Mouse (Mus musculus): ENCODE data around the gene Sema4f.

GRCm38 (mm10) chr6:82862042-82862441 is 77.5 kb downstream of the Sema4f start:
- TF ChIP-seq CTCF (IDR thresholded peaks at IDR 0.05; ENCODE audit: insufficient read depth, low read depth, low read length) (no peak), POLR2A (IDR thresholded peaks at IDR 0.05; ENCODE audit: insufficient read depth, low read depth, low read length) (no peak)
